Mouse (Mus musculus): Measurements from ENCODE around the gene Tnr. TPM values are rescaled to one million over a fixed set of nuclear protein-coding genes. Genes with fewer than 3 reads are reported as not detected.

The Tnr gene
- total and polyA plus RNA-seq, 2 experiments from 2014 or later: 5.4 to 51.5 TPM

- no peak for TF ChIP-seq CTCF (IDR thresholded peaks at IDR 0.05; ENCODE audit: low read depth)
- no peak overlapping the region for H3K27ac ChIP-seq
- no peaks in the 10 kb centered on the region for H3K27me3 ChIP-seq (ENCODE audit: insufficient read depth, low read length)
- H3K4me1 ChIP-seq (ENCODE audit: insufficient read depth, low read length): no peaks in the 10 kb centered on the region
- no peak overlapping the region for H3K9ac ChIP-seq (replicated peaks; ENCODE audit: low read length)
- no peak for ATAC-seq
- no peak for DNase-seq (ENCODE audit: low spot score)
- no peaks in the 10 kb centered on the region for H3K9me3 ChIP-seq (ENCODE audit: low read length)
- H3K4me3 ChIP-seq (ENCODE audit: low read length): no peak overlapping the region
- H3K4me2 ChIP-seq (ENCODE audit: low read depth, low read length): no peak overlapping the region
- 84% methylated on average over 6 of the region's 6 CpGs for WGBS
- no peaks in the 10 kb centered on the region for H3K36me3 ChIP-seq (ENCODE audit: insufficient read depth, low read length)
These were observed 205.7 kb downstream of the Tnr start for GRCm38 (mm10) chr1:159729270-159729669.

GRCm38 (mm10) chr1:159730826-159731225 lies 207.3 kb downstream of the Tnr start:
- no peak overlapping the region for H3K27ac ChIP-seq
- DNase-seq (ENCODE audit: low spot score): no peak

GRCm38 (mm10) chr1:159735099-159735498 lies 211.5 kb downstream of the Tnr start:
- Histone ChIP-seq H3K27me3 (ENCODE audit: insufficient read depth, low read length) (no peaks in the 10 kb centered on the region), H3K9me3 (ENCODE audit: low read length) (no peaks in the 10 kb centered on the region), H3K9ac (replicated peaks; ENCODE audit: low read length) (no peak overlapping the region), H3K4me2 (ENCODE audit: low read depth, low read length) (no peak overlapping the region), H3K4me3 (ENCODE audit: low read length) (no peak overlapping the region), H3K27ac (no peak overlapping the region), H3K4me1 (ENCODE audit: insufficient read depth, low read length) (no peaks in the 10 kb centered on the region), H3K36me3 (ENCODE audit: insufficient read depth, low read length) (no peaks in the 10 kb centered on the region)
- ATAC-seq: no peak
- 86% methylated on average over 3 of the region's 3 CpGs for WGBS
- TF ChIP-seq CTCF (IDR thresholded peaks at IDR 0.05; ENCODE audit: low read depth): no peak
- no peak for DNase-seq (ENCODE audit: low spot score)

More at GRCm38 (mm10) chr1:159730826-159731225, 207.3 kb downstream of the Tnr start:
- Histone ChIP-seq H3K36me3 (ENCODE audit: insufficient read depth, low read length) (no peaks in the 10 kb centered on the region), H3K27me3 (ENCODE audit: insufficient read depth, low read length) (no peaks in the 10 kb centered on the region), H3K4me3 (ENCODE audit: low read length) (no peak overlapping the region), H3K4me1 (ENCODE audit: insufficient read depth, low read length) (no peaks in the 10 kb centered on the region), H3K9me3 (ENCODE audit: low read length) (no peaks in the 10 kb centered on the region), H3K4me2 (ENCODE audit: low read depth, low read length) (no peak overlapping the region), H3K9ac (replicated peaks; ENCODE audit: low read length) (no peak overlapping the region)
- no peak for TF ChIP-seq CTCF (IDR thresholded peaks at IDR 0.05; ENCODE audit: low read depth)
- ATAC-seq: no peak
- WGBS: 44% methylated on average over 4 of the region's 4 CpGs

DNA sequence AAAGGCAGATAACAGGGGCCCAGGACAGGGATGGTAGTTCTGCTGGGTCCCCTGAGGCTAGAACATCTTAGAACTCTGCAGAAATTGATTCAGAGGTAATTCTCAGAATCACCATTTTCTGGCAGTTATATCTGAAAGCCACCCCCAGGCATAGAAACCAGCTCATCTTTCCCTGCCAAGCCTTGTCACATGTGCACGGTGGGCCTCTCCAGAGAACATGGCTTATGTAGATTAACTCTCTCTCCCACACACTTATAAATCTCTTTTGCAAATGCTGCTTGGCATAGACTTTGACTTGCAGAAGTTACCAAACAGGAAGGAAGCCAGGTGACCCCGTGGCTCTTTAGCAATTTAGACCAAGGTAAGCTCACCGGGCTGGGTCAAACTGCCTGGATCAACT lies 215.9 kb downstream of the Tnr start:
- peak; percentile 35 for DNase-seq (ENCODE audit: low spot score)
- no peak for ATAC-seq

GRCm38 (mm10) chr1:159741237-159742002 lies 217.9 kb downstream of the Tnr start:
- ATAC-seq (peak; percentile 56; the same call in 1 of the 2 replicates), DNase-seq (ENCODE audit: low spot score) (peak; percentile 18)
- Histone ChIP-seq H3K9me3 (ENCODE audit: low read length) (no peaks in the 10 kb centered on the region), H3K4me3 (ENCODE audit: low read length) (no peak overlapping the region), H3K27me3 (ENCODE audit: insufficient read depth, low read length) (no peaks in the 10 kb centered on the region), H3K4me1 (ENCODE audit: insufficient read depth, low read length) (no peaks in the 10 kb centered on the region), H3K27ac (no peak overlapping the region), H3K9ac (replicated peaks; ENCODE audit: low read length) (no peak overlapping the region), H3K4me2 (ENCODE audit: low read depth, low read length) (no peak overlapping the region), H3K36me3 (ENCODE audit: insufficient read depth, low read length) (no peaks in the 10 kb centered on the region)
- TF ChIP-seq CTCF (IDR thresholded peaks at IDR 0.05; ENCODE audit: low read depth): no peak
- WGBS: 45% methylated on average over 3 of the region's 3 CpGs

More for the DNA sequence above, 215.9 kb downstream of the Tnr start:
- H3K4me3 ChIP-seq (ENCODE audit: low read length): no peak overlapping the region
- H3K4me1 ChIP-seq (ENCODE audit: insufficient read depth, low read length): no peaks in the 10 kb centered on the region
- no peaks in the 10 kb centered on the region for H3K27me3 ChIP-seq (ENCODE audit: insufficient read depth, low read length)
- H3K27ac ChIP-seq: no peak overlapping the region
- 47% methylated on average over 3 of the region's 3 CpGs for WGBS
- no peak overlapping the region for H3K9ac ChIP-seq (replicated peaks; ENCODE audit: low read length)
- no peaks in the 10 kb centered on the region for H3K9me3 ChIP-seq (ENCODE audit: low read length)
- no peak for TF ChIP-seq CTCF (IDR thresholded peaks at IDR 0.05; ENCODE audit: low read depth)
- H3K36me3 ChIP-seq (ENCODE audit: insufficient read depth, low read length): no peaks in the 10 kb centered on the region
- H3K4me2 ChIP-seq (ENCODE audit: low read depth, low read length): no peak overlapping the region

DNA sequence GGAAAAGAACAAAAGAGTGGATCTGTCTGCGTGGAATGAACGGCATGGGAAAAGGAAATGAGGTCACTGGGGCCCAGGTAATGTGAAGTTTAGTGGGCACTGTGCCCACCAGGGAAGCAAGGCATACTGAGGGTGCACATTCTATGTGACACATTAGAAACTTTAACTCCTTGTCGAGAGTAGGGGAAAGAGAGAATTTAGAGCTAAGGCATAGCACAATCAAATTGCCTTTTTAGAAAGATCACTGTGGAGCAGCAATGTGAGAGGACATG lies 218.4 kb downstream of the Tnr start:
- TF ChIP-seq CTCF (IDR thresholded peaks at IDR 0.05; ENCODE audit: low read depth): no peak
- WGBS: 29% methylated on average over 3 of the region's 3 CpGs
- ATAC-seq (no peak), DNase-seq (ENCODE audit: low spot score) (no peak)
- Histone ChIP-seq H3K9me3 (ENCODE audit: low read length) (no peaks in the 10 kb centered on the region), H3K27me3 (ENCODE audit: insufficient read depth, low read length) (no peaks in the 10 kb centered on the region), H3K4me2 (ENCODE audit: low read depth, low read length) (no peak overlapping the region), H3K4me3 (ENCODE audit: low read length) (no peak overlapping the region), H3K4me1 (ENCODE audit: insufficient read depth, low read length) (no peaks in the 10 kb centered on the region), H3K36me3 (ENCODE audit: insufficient read depth, low read length) (no peaks in the 10 kb centered on the region), H3K9ac (replicated peaks; ENCODE audit: low read length) (no peak overlapping the region), H3K27ac (no peak overlapping the region)

- Histone ChIP-seq H3K4me2 (ENCODE audit: low read depth, low read length) (no peak overlapping the region), H3K27ac (no peak overlapping the region), H3K9me3 (ENCODE audit: low read length) (no peaks in the 10 kb centered on the region), H3K4me1 (ENCODE audit: insufficient read depth, low read length) (no peaks in the 10 kb centered on the region), H3K36me3 (ENCODE audit: insufficient read depth, low read length) (no peaks in the 10 kb centered on the region), H3K9ac (replicated peaks; ENCODE audit: low read length) (no peak overlapping the region), H3K4me3 (ENCODE audit: low read length) (no peak overlapping the region), H3K27me3 (ENCODE audit: insufficient read depth, low read length) (no peaks in the 10 kb centered on the region)
- DNase-seq (ENCODE audit: low spot score) (no peak), ATAC-seq (no peak)
- TF ChIP-seq CTCF (IDR thresholded peaks at IDR 0.05; ENCODE audit: low read depth): no peak
- WGBS: 70% methylated on average over 2 of the region's 2 CpGs
These were observed 220.2 kb downstream of the Tnr start for GRCm38 (mm10) chr1:159743744-159744253.

Data from hindbrain, postnatal 0 days (tissue).